Mouse (Mus musculus) C2C12 (cell line): Measurements from ENCODE around the gene Nipsnap2.

Source experiments
- CEBPB ChIP-seq: IDR thresholded peaks from one replicate; pipeline ENCODE4 v1.6.1; 2011; ENCODE audit warnings: low read depth, mild to moderate bottlenecking, control low read depth, moderate library complexity
- CTCF ChIP-seq: IDR thresholded peaks from one replicate; pipeline ENCODE4 v1.5.1; 2011; ENCODE audit not compliant: control insufficient read depth, insufficient read depth, insufficient read length
- MAX ChIP-seq: IDR thresholded peaks from one replicate; pipeline ENCODE4 v1.6.1; 2011; ENCODE audit warnings: mild to moderate bottlenecking, control low read depth
- MYOG ChIP-seq: IDR thresholded peaks from one replicate; pipeline ENCODE4 v1.6.1; 2011; ENCODE audit not compliant: control insufficient read depth, insufficient read length; ENCODE audit errors: extremely low read depth
- USF1 ChIP-seq: IDR thresholded peaks from one replicate; pipeline ENCODE4 v1.6.1; 2011; ENCODE audit warnings: low read depth, mild to moderate bottlenecking, control low read depth, moderate library complexity

DNA sequence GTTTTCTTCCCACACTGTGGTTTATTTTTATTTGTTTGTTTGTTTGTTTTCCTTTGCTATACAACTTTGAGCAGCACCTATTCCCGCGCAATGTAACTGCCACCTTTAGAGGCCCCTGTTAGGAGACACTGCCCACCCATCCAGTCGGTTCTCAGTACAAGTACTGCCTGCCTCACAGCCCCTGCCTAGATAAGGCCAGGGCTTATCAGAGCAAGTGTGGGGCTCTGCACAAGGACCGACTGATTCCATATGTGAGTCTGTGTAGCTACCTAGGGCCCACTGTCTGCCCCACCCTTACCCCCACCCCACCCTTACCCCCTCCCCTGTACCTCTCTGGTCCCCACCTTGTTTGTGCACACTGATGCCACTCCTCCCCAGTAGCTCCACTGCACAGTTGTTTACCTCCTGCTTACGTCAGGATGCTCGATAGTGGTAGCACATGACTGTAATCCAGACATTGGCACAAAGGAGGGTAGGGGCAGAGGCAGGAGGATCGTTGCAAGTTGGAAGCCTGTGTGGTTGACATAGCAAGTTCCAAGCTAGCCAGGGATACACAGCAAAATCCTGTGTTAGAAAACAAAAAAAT, 18.1 kb downstream of the Nipsnap2 start:
- TF ChIP-seq CEBPB = no peak
- no peak for TF ChIP-seq CTCF
- TF ChIP-seq MYOG = no peak
- no peak for TF ChIP-seq USF1
- TF ChIP-seq MAX = no peak
